Mouse (Mus musculus): ENCODE results near the gene Cyp3a13. TPM values are rescaled to one million over a fixed set of nuclear protein-coding genes. Genes with fewer than 3 reads are reported as not detected.

Gene Cyp3a13
- polyA plus RNA-seq, 1 experiment from 2014 or later = not detected

DNA sequence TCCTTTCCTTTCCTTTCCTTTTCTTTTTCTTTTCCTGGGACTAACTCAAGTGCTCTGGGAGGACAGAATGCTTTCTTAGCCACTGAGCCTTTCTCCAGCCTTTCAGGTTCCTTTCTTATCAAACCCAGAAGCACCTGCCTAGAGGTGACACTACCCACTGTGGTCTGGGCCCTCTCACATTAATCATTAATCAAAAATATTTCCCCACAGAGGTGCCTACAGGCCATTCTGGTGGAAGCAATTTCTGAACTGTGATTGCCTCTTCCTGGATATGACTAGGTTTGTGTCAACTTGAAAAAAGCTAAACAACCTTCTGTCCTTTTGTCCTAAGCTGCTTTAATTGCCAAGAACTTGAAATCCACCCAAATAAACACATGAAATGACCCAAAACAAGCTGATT is 752 bp upstream of the Cyp3a13 start:
- H3K4me2 ChIP-seq = no peak overlapping the region
- no peaks in the 10 kb centered on the region for H3K27me3 ChIP-seq
- H3K9ac ChIP-seq (replicated peaks) = no peak overlapping the region
- ATAC-seq (ENCODE audit: insufficient number of reproducible peaks, insufficient read depth, low FRiP score, low TSS enrichment, low read depth) = no peak
- H3K27ac ChIP-seq = no peak overlapping the region
- no peaks in the 10 kb centered on the region for H3K4me1 ChIP-seq (replicated peaks)
- H3K36me3 ChIP-seq = no peaks in the 10 kb centered on the region
- H3K4me3 ChIP-seq (replicated peaks) = no peak overlapping the region
- no peaks in the 10 kb centered on the region for H3K9me3 ChIP-seq

DNA sequence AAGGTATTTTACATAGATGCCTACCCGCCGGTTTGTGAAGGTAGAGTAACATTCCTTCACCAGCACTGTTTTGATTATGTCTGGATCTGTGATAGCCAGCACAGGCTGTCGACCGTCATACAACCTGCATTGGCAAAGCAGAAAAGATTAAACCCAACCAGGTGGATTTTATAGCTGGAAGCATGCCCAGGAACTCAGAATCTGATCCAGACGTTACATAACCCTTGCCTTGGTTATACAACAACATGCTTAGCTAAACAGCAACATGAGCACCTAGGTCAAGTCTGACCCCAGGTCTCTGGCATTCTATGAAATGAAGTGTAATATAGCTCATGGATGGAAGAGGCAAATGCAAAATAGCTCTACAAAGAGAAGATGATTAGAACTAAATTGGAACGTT is 5.9 kb downstream of the Cyp3a13 start:
- Histone ChIP-seq H3K36me3 (no peaks in the 10 kb centered on the region), H3K4me2 (no peak overlapping the region), H3K4me3 (replicated peaks) (no peak overlapping the region), H3K9me3 (no peaks in the 10 kb centered on the region), H3K9ac (replicated peaks) (no peak overlapping the region), H3K27me3 (no peaks in the 10 kb centered on the region), H3K27ac (no peak overlapping the region), H3K4me1 (replicated peaks) (no peaks in the 10 kb centered on the region)
- WGBS = 70% methylated on average over 6 of the region's 6 CpGs
- no peak for ATAC-seq (ENCODE audit: insufficient number of reproducible peaks, insufficient read depth, low FRiP score, low TSS enrichment, low read depth)

DNA sequence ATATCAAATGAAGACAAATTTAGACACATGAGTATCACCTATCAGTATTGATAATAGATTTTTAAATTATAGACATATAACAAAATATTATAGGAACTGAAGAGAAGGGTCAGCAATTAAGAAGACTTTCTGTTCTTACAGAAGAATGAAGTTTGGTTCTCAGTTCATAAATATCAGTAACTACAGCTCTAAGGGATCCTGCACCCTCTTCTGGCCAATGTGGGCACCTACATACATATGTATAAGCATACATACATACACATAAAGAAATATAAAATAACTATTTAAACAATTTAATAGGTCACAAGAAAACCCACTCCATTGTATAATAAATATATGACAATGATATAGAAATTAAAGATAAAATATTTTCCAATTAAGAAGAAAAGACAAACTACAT is 6.9 kb downstream of the Cyp3a13 start:
- H3K27ac ChIP-seq = no peak overlapping the region
- H3K9me3 ChIP-seq = no peaks in the 10 kb centered on the region
- no peak overlapping the region for H3K4me3 ChIP-seq (replicated peaks)
- no peak for ATAC-seq (ENCODE audit: insufficient number of reproducible peaks, insufficient read depth, low FRiP score, low TSS enrichment, low read depth)
- no peak overlapping the region for H3K9ac ChIP-seq (replicated peaks)
- H3K27me3 ChIP-seq = no peaks in the 10 kb centered on the region
- no peak overlapping the region for H3K4me2 ChIP-seq
- H3K36me3 ChIP-seq = no peaks in the 10 kb centered on the region
- H3K4me1 ChIP-seq (replicated peaks) = no peaks in the 10 kb centered on the region

DNA sequence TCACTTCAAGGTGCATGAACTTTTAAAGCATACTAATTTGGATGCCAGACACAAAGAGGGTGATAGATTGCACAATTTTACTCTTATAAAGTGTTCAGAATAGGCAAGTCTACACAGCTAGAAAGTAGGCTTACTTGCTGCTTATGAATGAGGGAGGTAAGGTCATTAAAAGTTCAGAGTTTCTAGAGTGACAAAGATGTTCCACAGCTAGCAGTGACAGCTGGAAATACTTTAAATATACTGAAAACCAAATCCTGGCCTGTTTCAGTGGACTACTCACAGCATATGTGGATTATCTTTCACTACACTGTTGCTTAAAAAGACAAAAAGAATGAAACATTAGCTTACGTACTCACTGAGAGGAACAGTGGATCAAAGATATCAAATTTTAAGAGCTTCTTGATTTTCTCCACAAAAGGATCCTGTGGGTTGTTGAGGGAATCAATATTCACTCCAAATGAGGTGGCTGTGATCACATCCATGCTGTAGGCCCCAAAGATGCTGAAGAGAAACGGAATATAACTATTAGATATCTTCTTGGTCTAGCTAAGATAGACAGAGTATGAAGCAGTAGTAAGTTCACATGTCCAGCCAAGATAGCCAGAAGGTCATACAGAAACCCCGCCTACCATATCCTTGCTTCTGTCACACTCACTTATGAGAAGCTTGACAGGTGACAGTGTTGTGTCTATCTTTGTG is 11.7 kb downstream of the Cyp3a13 start:
- 80% methylated on average over 3 of the region's 3 CpGs for WGBS
- H3K27ac ChIP-seq = no peak overlapping the region
- no peak overlapping the region for H3K4me3 ChIP-seq (replicated peaks)
- no peaks in the 10 kb centered on the region for H3K4me1 ChIP-seq (replicated peaks)
- no peaks in the 10 kb centered on the region for H3K27me3 ChIP-seq
- H3K4me2 ChIP-seq = no peak overlapping the region
- no peaks in the 10 kb centered on the region for H3K9me3 ChIP-seq
- no peak for ATAC-seq (ENCODE audit: insufficient number of reproducible peaks, insufficient read depth, low FRiP score, low TSS enrichment, low read depth)
- no peaks in the 10 kb centered on the region for H3K36me3 ChIP-seq
- H3K9ac ChIP-seq (replicated peaks) = no peak overlapping the region

DNA sequence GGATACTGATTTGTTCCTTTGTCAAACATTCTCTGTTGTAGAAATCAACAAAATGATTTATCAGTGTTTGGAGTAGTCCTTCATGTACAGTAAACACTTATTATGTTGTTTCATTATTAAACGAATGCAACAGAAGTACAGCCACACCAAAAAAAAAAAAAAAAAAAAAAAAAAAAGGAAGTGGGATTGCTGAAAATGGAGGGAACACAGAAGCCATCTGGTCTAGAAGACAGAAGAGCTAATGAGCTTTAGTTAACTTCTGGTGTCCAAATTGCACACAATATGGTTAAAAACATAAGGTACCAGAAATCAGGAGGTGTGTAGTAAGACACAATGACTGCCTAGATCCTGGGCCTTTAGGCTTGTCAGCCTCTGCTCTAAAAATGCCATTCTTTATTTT is 23.6 kb downstream of the Cyp3a13 start:
- H3K9me3 ChIP-seq = no peaks in the 10 kb centered on the region
- H3K4me3 ChIP-seq (replicated peaks) = no peak overlapping the region
- no peak overlapping the region for H3K27ac ChIP-seq
- no peaks in the 10 kb centered on the region for H3K4me1 ChIP-seq (replicated peaks)
- 70% methylated on average over 1 of the region's 1 CpGs for WGBS
- no peak overlapping the region for H3K4me2 ChIP-seq
- H3K9ac ChIP-seq (replicated peaks) = no peak overlapping the region
- H3K36me3 ChIP-seq = no peaks in the 10 kb centered on the region
- 0 out of 2 replicates have a peak, but pooled peaks cover 4% of the 10 kb centered on the region for H3K27me3 ChIP-seq
- ATAC-seq (ENCODE audit: insufficient number of reproducible peaks, insufficient read depth, low FRiP score, low TSS enrichment, low read depth) = no peak

DNA sequence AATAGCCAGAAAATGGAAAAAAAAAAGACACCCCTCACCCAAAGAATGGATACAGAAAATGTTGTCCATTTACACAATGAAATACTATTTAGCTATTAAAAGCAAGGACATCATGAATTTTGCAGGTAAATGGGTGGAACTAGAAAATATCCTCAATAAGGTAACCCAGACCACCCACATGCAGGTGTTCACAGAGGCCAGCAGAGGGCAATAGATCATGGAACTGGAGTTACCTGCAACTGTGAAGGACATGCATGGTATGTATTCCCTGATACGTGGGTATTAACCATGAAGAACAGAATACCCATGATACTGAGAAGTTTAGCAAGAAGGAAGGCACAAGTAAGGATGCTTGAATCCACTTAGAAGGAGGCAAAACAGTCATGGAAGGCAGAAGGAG is 28.5 kb downstream of the Cyp3a13 start:
- 74% methylated on average over 1 of the region's 1 CpGs for WGBS

DNA sequence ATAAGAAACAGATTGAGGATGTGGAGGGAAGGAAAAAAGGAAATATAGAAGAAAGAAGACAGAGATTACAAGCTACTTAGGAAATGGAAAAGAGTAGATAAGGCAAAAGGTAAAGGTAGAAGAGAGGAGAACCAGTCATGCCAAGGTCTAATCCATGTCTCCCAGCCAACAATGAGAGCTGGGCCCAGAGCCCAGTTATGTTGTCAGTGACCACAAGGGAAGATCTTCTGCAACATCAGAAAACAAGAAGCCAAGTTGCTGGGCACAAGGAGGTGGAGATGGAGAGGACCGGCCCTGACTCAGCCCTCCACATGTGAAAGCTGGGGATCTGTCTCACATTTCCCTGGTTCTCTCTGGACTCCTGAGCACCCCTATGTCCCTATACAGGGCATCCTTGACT is 33.8 kb downstream of the Cyp3a13 start:
- H3K4me2 ChIP-seq = no peak overlapping the region
- 83% methylated on average over 1 of the region's 1 CpGs for WGBS
- no peaks in the 10 kb centered on the region for H3K9me3 ChIP-seq
- no peak overlapping the region for H3K27ac ChIP-seq
- H3K36me3 ChIP-seq = no peaks in the 10 kb centered on the region
- H3K4me3 ChIP-seq (replicated peaks) = no peak overlapping the region
- no peak overlapping the region for H3K9ac ChIP-seq (replicated peaks)
- no peaks in the 10 kb centered on the region for H3K27me3 ChIP-seq
- no peaks in the 10 kb centered on the region for H3K4me1 ChIP-seq (replicated peaks)
- ATAC-seq (ENCODE audit: insufficient number of reproducible peaks, insufficient read depth, low FRiP score, low TSS enrichment, low read depth) = no peak

More for the DNA sequence above, 28.5 kb downstream of the Cyp3a13 start:
- Histone ChIP-seq H3K27me3 (0 out of 2 replicates have a peak, but pooled peaks cover 4% of the 10 kb centered on the region), H3K9ac (replicated peaks) (no peak overlapping the region), H3K9me3 (no peaks in the 10 kb centered on the region), H3K4me2 (no peak overlapping the region), H3K27ac (no peak overlapping the region), H3K4me3 (replicated peaks) (no peak overlapping the region), H3K4me1 (replicated peaks) (no peaks in the 10 kb centered on the region), H3K36me3 (no peaks in the 10 kb centered on the region)
- ATAC-seq (ENCODE audit: insufficient number of reproducible peaks, insufficient read depth, low FRiP score, low TSS enrichment, low read depth) = no peak

DNA sequence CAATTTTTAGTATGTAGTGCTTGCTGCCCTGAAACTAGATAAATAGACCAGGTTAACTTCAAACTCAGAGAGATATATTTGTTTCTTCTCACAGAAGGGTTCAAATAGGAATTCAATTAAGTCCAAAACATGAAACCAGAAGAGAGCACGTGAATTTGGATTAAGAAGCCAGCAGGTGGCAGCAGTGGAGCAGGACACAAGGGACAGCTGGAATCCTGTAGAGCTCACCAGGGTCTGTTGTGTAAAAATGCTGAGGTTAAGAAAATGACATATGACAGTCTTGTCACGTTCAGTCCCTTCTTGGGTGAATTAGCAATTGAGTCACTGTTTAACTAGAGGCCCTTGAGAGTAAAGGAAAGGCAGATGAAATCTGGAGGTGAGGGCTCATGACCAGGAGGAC is 35.5 kb downstream of the Cyp3a13 start:
- 16% methylated on average over 2 of the region's 2 CpGs for WGBS
- H3K9me3 ChIP-seq = no peaks in the 10 kb centered on the region
- no peak for ATAC-seq (ENCODE audit: insufficient number of reproducible peaks, insufficient read depth, low FRiP score, low TSS enrichment, low read depth)
- no peak overlapping the region for H3K4me3 ChIP-seq (replicated peaks)
- H3K9ac ChIP-seq (replicated peaks) = no peak overlapping the region
- no peak overlapping the region for H3K27ac ChIP-seq
- H3K4me1 ChIP-seq (replicated peaks) = no peaks in the 10 kb centered on the region
- no peak overlapping the region for H3K4me2 ChIP-seq
- no peaks in the 10 kb centered on the region for H3K36me3 ChIP-seq
- no peaks in the 10 kb centered on the region for H3K27me3 ChIP-seq

DNA sequence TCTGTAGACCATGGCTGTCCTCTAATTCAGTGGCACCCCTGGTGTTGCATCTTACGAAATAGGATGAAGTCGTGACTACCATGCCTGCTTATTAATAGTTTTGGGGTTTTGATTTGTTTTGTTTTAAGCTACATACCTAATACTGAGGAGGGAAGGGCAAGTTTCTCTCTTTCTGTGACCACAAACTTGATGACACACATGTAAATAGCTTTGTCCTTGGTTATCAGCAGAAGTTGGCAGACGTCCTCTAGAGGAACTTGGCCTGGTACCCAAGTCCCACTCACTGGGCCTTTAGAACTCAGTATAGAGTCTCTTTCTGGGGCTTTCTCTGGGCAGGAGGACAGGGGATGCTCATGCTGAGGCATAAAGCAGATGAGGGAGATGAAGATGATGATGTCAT is 38.1 kb downstream of the Cyp3a13 start:
- H3K9me3 ChIP-seq = no peaks in the 10 kb centered on the region
- H3K4me3 ChIP-seq (replicated peaks) = no peak overlapping the region
- H3K4me2 ChIP-seq = no peak overlapping the region
- no peaks in the 10 kb centered on the region for H3K4me1 ChIP-seq (replicated peaks)
- H3K27ac ChIP-seq = no peak overlapping the region
- no peak for ATAC-seq (ENCODE audit: insufficient number of reproducible peaks, insufficient read depth, low FRiP score, low TSS enrichment, low read depth)
- 97% methylated on average over 3 of the region's 3 CpGs for WGBS
- no peak overlapping the region for H3K9ac ChIP-seq (replicated peaks)
- H3K36me3 ChIP-seq = no peaks in the 10 kb centered on the region
- no peaks in the 10 kb centered on the region for H3K27me3 ChIP-seq

DNA sequence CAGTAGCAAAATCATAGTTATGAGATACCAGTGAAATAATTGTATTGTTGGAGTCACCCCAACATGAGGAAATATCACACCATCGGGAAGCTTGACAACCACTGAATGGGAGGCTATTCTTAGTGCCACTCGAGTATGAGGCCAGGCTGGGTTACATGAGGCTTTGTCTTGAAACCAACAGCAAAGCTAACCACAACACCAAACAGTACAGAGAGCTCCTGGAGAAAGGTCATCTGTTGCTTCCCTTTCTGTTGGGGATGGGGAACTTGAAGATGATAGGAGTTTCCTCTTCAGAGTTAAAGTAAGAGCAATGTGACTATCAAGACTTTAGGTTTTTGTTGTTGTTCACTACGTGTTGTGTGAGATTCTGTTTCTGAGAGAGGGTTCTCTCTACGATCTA is 38.5 kb downstream of the Cyp3a13 start:
- H3K27me3 ChIP-seq = no peaks in the 10 kb centered on the region
- no peak overlapping the region for H3K4me3 ChIP-seq (replicated peaks)
- no peaks in the 10 kb centered on the region for H3K36me3 ChIP-seq
- H3K4me1 ChIP-seq (replicated peaks) = no peaks in the 10 kb centered on the region
- no peak overlapping the region for H3K4me2 ChIP-seq
- no peak overlapping the region for H3K27ac ChIP-seq
- ATAC-seq (ENCODE audit: insufficient number of reproducible peaks, insufficient read depth, low FRiP score, low TSS enrichment, low read depth) = no peak
- no peak overlapping the region for H3K9ac ChIP-seq (replicated peaks)
- WGBS = 82% methylated on average over 4 of the region's 4 CpGs
- no peaks in the 10 kb centered on the region for H3K9me3 ChIP-seq

DNA sequence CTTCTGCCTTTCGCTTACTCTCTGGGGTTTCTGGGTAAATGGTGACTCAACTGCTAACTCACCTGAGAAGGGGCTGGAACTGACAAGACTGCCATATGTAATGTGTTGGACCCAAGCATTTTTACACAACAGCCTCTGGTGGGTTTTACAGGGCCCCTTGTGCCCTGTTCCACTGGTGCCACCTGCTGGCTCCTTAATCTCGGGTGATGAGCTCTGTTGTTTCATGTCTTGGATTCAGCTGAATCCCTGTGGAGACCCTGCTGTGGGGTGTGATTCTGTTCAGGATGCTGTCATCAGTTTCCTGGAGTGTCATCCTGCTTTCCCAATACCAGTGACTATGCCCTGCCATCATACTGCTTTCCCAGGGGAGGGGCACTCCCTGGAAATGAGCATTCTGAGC is 43.6 kb downstream of the Cyp3a13 start:
- Histone ChIP-seq H3K27ac (no peak overlapping the region), H3K4me1 (replicated peaks) (no peaks in the 10 kb centered on the region), H3K27me3 (no peaks in the 10 kb centered on the region), H3K4me3 (replicated peaks) (no peak overlapping the region), H3K4me2 (no peak overlapping the region), H3K9me3 (no peaks in the 10 kb centered on the region), H3K36me3 (no peaks in the 10 kb centered on the region), H3K9ac (replicated peaks) (no peak overlapping the region)
- 51% methylated on average over 2 of the region's 2 CpGs for WGBS
- ATAC-seq (ENCODE audit: insufficient number of reproducible peaks, insufficient read depth, low FRiP score, low TSS enrichment, low read depth) = no peak

DNA sequence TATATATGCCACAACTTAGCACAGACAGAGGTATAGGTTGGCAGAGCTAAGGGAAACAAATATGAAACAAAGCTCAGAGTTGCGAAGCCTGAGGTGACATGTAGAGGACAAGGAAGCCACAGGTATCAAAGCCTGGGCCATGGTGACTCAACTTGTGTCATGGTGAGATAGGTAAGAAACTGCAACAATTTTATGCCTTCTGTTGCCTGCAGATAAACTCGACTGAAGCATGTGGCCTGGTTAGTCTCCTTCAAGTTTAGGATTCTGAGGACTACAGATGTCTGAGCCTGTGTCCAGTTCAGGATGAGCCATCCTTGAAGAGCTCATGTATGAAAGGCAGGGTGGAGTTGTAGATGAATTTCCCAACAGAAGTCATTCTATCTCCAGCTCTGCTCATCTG is 46.4 kb downstream of the Cyp3a13 start:
- Histone ChIP-seq H3K27ac (no peak overlapping the region), H3K9me3 (no peaks in the 10 kb centered on the region), H3K4me1 (replicated peaks) (no peaks in the 10 kb centered on the region), H3K9ac (replicated peaks) (no peak overlapping the region), H3K4me2 (no peak overlapping the region), H3K27me3 (no peaks in the 10 kb centered on the region), H3K4me3 (replicated peaks) (no peak overlapping the region), H3K36me3 (no peaks in the 10 kb centered on the region)
- WGBS = 87% methylated on average over 2 of the region's 2 CpGs
- no peak for ATAC-seq (ENCODE audit: insufficient number of reproducible peaks, insufficient read depth, low FRiP score, low TSS enrichment, low read depth)
